Mouse (Mus musculus) R1 (cell line): Measurements from ENCODE around the gene Rapgefl1.
A peak's percentile ranks its signal among the peaks of the same experiment; 100 is the strongest.

ENCODE experiments used
- DNase-seq: peaks from one replicate; pipeline ENCODE4 v3.0.0-alpha.2; 2018; ENCODE audit warnings: low read depth, low spot score

The Rapgefl1 gene

DNA sequence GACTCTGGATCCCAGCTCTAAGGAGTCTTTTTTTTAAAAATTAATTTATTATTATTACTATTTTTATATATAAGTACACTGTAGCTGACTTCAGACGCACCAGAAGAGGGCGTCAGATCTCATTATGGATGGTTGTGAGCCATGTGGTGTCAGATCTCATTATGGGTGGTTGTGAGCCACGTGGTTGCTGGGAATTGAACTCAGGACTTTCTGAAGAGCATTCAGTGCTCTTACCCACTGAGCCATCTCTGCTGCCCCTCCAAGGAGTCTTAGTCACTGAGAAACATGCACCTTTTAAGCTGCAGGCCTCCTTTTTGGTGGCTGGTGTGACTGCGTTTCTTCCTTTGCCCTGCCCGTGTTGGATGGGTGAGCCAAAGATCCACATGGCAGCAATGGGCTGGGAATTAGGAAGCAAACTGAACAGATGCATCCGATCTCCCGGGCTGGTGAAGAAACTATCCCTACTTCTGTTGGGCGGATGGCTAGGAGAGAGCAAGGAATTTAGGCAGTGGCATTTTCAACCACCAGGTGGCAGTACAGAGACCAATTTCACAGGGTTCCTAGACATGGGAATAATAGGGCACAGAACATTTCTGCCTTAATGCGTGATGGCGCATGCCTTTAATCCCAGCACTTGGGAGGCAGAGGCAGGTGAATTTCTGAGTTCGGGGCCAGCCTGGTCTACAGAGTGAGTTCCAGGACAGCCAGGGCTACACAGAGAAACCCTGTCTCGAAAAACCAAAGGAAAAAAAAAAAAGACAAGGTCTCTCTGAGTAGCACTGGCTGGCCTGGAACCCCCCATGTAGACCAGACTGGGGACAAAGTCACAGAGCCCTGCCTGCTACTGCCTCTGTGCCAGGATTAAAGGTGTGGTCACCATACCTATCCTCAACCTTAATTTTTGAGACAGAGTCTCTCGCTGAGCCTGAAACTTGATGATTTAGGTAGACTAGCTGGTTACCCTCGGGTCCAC, 22.5 kb downstream of the Rapgefl1 start:
- DNase-seq: peak; percentile 94

DNA sequence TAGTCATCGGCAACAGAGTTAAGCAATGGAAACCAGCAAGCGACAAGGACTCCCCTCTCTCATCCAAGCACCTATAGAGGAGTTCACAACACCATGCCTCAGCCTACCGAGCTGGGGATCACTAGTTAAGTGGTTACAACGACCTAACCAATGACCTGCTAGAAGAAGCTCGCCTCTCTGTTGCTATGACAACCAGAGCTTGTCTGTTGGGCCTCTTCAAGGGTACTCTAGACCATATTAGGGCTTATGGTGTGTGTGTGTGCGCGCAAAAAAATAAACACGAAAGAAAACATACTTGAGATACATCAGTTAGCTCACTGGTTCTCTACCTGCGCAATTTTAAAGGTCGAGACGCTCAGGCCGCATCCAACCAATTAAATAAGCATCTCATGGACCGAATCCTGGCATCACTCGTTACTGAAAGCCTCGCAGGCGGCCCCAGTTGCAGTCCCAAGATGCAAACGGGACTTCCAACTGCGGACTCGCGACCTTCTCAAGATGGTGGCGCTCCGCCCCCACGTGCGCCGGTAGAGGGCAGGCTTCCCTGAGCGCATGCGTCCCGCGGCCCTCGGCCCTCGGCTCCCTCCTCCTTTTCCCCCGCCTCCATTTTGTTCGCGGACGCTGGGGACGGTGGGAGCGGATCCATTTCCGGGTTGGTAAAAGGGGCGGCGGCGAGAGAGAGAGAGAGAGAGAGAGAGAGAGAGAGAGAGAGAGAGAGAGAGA, 26.6 kb downstream of the Rapgefl1 start, which contains the start of gene Wipf2:
Gene Wipf2, plus strand, starts transcription at position 611 of the 723 bp plus-strand sequence.
- DNase-seq: peak; percentile 98

DNA sequence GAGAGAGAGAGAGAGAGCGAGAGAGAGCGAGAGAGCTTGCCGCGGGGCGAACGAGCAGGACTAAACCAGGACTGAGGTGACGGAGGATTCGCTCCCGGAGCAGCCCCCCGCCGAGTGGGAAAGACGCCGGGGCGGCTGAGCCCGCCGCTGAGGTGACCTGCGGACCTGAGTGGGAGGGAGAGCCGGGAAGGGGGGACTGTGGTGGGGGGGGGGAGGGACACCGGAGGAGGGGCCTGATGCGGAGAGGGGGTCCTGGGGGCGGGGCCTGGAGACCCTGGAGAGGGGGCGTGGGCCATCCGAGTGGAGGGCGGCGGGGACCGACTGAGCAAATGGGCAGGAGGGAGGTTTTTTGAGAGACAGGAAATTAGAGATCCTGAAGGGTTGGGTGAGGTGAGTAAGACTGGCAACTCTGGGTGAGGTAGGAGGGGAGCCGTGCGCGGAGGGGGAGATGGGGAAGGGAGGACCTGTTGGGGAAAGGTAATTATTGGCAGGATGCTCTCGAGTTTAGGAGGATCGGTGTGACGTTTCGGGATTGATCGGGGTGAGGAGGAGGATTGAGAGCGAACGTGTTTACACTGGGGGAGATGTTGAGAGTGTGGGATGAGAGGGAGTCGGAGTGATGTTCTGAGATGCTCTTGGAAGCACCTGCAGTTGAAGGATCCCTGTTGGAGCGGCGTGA, 27.3 kb downstream of the Rapgefl1 start:
- DNase-seq: peak; percentile 89

DNA sequence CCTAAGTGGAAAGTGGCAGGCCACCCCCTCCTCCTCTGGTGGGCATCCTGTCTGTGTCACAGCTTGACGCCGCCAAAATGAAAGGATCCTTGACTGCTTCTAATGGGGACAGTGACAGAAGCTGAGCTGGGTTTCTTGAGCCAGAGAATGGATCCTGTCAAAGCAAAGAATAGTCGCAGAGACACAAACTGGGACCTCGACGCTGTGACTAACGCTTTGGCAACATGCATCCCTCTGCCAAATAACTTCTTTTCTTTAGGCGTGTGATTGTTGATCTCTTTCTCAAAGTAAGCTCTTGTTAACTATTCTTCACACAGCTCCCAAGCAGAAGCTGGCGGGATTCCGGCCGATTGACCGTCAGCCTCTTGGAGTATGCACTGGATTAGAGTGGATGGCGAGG, 30.7 kb downstream of the Rapgefl1 start:
- DNase-seq: peak; percentile 26

- DNase-seq: no peak
Observed at GRCm38 (mm10) chr11:98869906-98870305, 33.3 kb downstream of the Rapgefl1 start.

GRCm38 (mm10) chr11:98870791-98871190, 34.2 kb downstream of the Rapgefl1 start:
- no peak for DNase-seq

- DNase-seq: no peak
Observed at GRCm38 (mm10) chr11:98871416-98871815, 34.8 kb downstream of the Rapgefl1 start.

DNA sequence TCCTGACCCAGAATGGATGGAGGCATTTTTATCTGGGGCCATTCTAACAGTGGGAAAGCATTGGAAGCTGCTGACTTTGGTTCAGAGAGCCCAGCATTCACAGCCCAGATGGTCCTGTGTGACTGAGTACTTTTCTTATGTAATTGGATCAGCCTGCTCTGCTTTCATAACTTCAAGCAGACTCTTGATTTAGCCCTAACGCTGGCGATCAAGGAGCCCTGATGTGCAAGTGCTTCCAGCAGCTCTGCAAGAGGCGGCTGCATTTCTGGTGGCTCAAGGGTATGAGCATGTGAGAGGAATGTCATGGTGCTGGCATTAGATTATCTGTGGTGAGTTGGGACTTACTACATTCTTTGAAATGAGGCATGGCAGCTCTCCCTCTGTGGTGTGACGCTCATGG, 35.5 kb downstream of the Rapgefl1 start:
- DNase-seq: no peak

DNA sequence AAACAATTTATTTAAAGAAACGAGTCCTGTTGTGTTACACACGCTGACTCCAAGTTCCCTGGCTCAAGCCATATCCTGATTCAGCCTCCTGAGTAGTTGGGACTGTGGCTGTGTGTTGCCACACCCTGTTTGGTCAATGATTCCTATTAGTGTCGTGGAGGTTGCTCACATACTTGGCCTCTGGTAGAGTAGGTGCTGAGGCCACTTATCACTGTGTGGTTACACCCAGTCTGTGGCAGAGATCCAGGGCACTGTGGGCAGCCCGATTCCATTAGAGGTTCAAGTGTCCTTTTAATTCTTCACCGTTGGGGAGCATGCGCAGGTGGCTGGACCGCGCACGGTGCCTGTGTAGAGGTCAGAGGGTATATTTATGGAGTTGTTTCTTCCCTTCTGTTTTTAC, 37.3 kb downstream of the Rapgefl1 start:
- no peak for DNase-seq

DNA sequence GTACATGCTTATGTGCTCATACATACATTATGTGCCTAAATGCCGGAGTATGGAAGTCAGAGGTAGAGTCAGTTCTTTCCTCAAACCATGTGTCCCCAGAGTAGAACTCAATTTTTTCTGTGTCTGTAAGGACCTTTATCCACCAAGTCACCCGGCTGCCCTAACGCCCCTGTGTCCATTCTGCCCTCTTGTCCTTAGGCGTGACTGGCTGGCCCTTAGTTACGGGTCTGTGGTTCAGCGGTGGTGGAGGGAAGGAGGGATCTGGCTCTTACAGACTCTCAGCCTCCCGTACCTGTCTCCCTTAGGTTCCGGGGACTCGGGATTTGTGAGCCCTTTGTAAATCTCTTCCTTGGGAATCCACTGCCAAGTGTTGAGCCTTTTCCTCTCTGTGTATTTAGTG, 40.4 kb downstream of the Rapgefl1 start:
- no peak for DNase-seq

- DNase-seq: no peak
Observed at GRCm38 (mm10) chr11:98887703-98888102, 51.1 kb downstream of the Rapgefl1 start.

DNA sequence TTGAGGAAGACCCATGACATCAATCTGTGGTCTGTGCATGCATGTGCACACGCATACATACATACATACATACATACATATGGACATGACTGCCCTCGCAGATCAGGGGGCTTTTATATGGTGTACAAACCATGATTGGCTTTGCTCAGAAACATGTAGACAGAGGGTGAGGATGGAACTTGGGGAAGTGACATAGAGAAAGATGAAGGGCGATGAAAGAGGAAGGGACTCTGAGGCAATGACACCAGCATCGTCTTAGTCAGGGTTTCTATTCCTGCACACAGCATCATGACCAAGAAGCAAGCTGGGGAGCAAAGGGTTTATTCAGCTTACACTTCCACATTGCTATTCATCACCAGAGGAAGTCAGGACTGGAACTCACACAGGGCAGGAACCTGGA, 52.5 kb downstream of the Rapgefl1 start:
- DNase-seq: no peak

DNA sequence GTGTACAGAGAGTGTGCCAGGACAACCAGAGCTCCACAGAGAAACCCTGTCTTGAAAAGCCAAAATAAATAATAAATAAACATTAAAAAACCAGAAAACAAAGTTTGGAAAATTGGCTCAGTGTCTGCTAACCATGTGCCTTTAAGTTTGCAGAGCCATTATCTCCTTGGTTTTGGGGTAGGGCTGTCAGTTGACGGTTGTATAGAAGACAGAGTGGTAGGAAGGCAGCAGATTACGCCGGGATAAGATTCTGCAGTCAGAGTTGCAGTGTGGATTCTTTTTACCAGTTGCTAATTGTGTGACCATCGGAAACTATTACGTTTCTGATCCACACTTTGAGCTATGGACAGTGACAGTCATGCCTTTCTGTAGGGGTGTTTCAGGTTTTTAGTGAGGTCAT, 53.4 kb downstream of the Rapgefl1 start:
- no peak for DNase-seq

DNA sequence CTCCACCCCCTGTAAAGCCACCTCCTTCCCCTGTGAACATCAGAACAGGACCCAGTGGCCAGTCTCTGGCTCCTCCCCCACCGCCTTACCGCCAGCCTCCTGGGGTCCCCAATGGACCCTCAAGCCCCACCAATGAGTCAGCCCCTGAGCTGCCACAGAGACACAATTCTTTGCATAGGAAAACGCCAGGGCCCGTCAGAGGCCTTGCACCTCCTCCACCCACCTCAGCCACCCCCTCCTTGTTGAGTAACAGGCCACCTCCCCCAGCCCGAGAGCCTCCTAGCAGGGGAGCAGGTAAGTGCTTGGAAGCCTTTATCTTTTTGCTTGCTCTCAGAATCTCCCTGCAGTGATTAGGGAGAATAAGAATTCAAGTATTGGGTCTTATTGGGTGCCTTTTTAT, 55.8 kb downstream of the Rapgefl1 start:
- peak; percentile 56 for DNase-seq

GRCm38 (mm10) chr11:98900529-98901125, 64.0 kb downstream of the Rapgefl1 start:
- DNase-seq: no peak

DNA sequence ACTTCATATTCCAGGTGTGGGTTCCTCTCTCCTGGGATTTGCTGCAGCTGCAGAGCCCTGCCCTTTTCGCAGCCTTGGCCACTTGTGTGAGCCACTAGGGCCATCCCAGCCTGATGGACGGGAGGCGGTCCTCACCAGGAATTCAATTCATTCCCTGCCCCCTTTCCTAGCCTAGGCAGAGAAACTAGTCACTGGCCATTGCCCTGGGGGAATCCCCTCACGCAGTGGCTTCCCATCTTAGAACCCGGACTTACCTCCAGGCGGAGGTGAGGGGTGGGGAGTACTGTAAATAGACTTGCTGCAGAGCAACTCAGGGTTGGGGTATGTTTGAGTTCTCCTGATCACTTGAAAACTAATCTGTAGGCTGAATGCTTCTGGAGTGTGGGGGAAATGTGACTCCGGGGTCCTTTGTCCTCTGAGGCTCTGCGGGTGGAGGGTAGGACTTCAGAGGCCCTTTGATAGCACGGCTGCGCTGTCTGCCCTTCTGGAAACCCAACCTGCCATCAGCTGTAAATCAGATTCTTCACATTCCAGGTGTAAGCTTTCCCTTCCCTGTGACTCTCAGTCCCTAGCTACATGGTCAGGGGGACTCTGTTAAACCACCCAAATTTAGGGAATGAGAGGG, 66.1 kb downstream of the Rapgefl1 start:
- DNase-seq: peak; percentile 52
